Mouse (Mus musculus): Measurements from ENCODE around the gene Slfnl1. TPM values are rescaled to one million over a fixed set of nuclear protein-coding genes. Genes with fewer than 3 reads are reported as not detected.

Gene Slfnl1
- polyA plus RNA-seq, 1 experiment = 0.14 TPM

GRCm38 (mm10) chr4:120580894-120581293, 48.9 kb downstream of the Slfnl1 start:
- DNase-seq (ENCODE audit: extremely low spot score in 1 of 2, low spot score in 1 of 2) = no peak

- no peak for DNase-seq (ENCODE audit: extremely low spot score in 1 of 2, low spot score in 1 of 2)
Observed at GRCm38 (mm10) chr4:120581711-120582110, 49.7 kb downstream of the Slfnl1 start.

Other genes starting within 250 kb of the Slfnl1 start
- gene Foxo6, start 244.9 kb upstream of the Slfnl1 start, polyA plus RNA-seq (2012; rRNA removed) = 7.4 and 8.9 TPM in 2 replicates
- gene Scmh1, start 127.0 kb upstream of the Slfnl1 start, polyA plus RNA-seq (2012; rRNA removed) = 93.0 and 95.1 TPM in 2 replicates
- gene Ctps, start 38.0 kb downstream of the Slfnl1 start, polyA plus RNA-seq (2012; rRNA removed) = 27.9 and 29.8 TPM in 2 replicates
- not detected in 2 replicates for gene Gm8439, start 56.5 kb downstream of the Slfnl1 start, polyA plus RNA-seq (2012; rRNA removed)
- 9.2 and 14.8 TPM in 2 replicates for gene Cited4, start 134.3 kb downstream of the Slfnl1 start, polyA plus RNA-seq (2012; rRNA removed)
- gene Kcnq4, start 216.4 kb downstream of the Slfnl1 start, polyA plus RNA-seq (2012; rRNA removed) = 7.4 and 7.8 TPM in 2 replicates